Mouse (Mus musculus): ENCODE data around the gene Ncor2. TPM values are rescaled to one million over a fixed set of nuclear protein-coding genes. Genes with fewer than 3 reads are reported as not detected.
A peak's percentile ranks its signal among the peaks of the same experiment; 100 is the strongest.

Ncor2 gene
- total RNA-seq, 4 experiments from 2014 or later = 171 to 184 (median 179) TPM

DNA sequence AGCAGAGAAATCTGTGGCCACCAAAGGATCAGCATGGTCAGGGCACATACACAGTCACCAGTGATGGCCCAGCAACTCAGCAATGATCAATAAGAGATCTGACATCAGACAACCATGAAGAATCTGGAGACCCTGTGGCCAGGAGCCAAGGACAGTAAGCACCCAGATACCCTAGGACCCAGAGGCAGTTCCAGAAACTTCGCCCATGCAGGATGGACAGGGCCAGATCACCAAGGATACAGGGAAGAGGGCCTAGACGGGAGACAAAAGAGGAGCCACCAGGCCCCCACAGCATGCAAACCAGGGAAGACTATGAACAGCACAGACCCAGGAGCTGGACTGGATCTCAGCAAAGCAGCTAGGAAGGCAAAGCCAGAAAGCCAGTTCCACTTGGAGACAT, 47.0 kb downstream of the Ncor2 start:
- DNase-seq (ENCODE audit: low spot score in 2 of 2) = no peak

DNA sequence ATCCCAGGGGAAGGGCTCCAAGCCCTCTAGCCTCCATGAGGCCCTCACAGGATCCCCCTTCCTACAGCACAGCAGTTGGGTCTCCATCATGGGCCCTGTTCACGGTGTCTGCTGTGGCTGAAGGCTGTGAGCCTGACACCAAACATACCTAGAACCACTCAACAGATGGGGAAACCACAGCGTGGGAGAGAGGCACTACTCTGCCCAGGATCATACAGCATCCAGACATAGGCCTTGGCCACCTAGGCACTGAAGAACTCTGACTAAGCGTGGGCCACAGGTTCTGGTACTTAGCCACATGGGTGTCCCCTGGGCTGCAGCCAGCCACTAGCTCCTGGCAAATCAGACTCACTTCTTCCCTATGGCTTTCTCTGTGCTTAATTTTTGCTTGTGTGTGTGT, 48.6 kb downstream of the Ncor2 start:
- DNase-seq (ENCODE audit: low spot score in 2 of 2) = peak in 1 of 2 experiments; percentile 71

DNA sequence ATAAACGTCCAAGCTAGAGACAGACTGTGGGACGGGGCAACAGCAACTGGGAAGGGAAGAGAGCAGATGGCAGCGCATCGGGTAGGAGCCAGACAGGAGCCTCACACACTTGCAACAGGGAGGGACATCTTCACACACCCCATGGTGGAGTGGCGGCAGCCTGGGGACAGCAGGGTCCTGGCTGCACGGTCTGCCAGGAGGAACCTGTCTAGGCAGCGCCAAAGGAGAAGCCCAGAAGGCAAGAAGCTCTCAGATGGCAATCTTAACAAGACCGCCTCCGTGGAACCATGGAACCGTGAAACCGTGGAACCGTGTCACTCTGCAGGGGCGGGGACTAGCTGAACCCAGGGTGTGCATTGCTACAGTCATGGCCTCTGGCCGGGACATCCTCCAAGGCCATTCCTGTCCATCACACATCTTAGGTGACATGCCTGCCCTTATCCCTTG, 50.1 kb downstream of the Ncor2 start:
- DNase-seq (ENCODE audit: low spot score in 2 of 2) = peak in 1 of 2 experiments; percentile 67

DNA sequence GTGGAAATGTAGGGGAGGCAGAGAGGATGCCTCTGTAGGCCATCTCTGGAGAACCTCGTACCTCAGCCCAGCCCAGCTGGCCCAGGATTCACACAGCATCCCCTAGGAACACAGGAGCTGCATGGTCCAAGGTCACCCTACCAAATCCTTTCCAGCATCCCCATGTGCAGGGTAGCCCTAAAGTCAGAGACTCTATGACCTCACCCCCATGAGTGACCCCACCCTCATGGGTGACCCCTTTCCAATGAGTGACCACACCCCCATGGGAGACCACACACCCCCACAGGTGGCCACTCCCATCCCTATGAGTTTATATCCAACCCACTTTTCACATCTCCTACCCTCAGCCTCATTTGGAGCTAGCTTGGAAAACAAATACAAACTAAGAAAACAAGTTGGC, 51.1 kb downstream of the Ncor2 start:
- no peak for DNase-seq (ENCODE audit: low spot score in 2 of 2)

- no peak for DNase-seq (ENCODE audit: low spot score in 2 of 2)
Observed at GRCm38 (mm10) chr5:125127426-125127825, 51.6 kb downstream of the Ncor2 start.

- no peak for DNase-seq (ENCODE audit: low spot score in 2 of 2)
Observed at GRCm38 (mm10) chr5:125125966-125126464, 53.0 kb downstream of the Ncor2 start.

DNA sequence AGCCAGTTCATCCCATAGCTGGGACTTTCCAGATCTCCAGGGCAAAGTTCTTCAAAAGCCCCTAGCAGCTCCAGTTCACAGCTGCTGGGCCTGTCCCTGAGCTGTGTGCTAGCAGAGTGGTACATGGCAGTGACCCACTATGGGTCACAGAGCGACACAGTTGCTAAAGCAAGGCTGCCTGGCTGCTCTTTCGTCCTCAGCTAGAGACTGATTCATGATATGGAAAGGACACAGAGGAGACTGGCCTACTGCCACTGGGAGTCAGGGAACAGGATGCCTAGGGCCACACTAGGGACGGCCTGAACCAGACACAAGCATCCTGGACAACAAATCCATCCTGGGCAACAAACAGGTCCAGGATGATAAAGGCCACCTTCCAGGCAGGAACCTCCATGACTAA, 53.8 kb downstream of the Ncor2 start:
- no peak for DNase-seq (ENCODE audit: low spot score in 2 of 2)

DNA sequence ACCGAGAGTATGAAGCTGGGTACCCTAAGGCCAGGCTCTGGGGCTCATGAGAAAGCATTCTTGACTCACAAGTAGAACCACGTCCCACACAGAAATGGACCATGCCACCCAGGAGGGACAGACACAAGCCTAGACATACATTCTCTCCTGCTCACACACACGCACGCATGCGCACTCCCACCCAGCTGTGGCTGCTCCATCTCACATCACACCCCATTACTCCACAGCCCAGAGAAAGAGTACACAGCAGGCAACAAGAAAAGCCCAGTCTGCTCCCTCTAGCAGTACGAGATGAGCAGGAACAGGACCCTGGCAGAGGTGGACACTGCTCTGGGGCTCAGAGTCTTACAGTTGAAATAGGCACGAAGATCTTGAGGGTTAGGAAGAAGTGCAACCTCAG, 55.0 kb downstream of the Ncor2 start:
- no peak for DNase-seq (ENCODE audit: low spot score in 2 of 2)

- no peak for DNase-seq (ENCODE audit: low spot score in 2 of 2)
Observed at GRCm38 (mm10) chr5:125123206-125123605, 55.8 kb downstream of the Ncor2 start.

GRCm38 (mm10) chr5:125122546-125122945, 56.5 kb downstream of the Ncor2 start:
- DNase-seq (ENCODE audit: low spot score in 2 of 2) = no peak

DNA sequence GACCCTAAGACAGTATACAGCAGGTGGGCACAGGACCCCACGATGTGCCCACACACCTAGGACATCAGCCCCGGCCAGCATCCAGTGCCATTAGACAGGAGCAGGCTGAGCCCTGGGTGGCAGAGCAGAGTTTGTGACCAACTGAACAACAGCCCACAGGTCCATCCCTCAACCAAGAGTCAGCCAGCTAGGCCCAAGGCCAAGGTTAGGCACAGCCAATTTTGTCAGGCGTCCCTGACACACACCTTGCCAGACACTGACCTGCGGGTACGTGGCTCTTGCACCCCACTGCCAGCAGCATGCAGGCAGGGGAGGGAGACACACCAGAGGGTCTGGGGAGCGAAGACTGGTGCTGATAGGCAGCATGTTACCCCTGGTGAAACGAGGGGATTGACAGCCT, 57.0 kb downstream of the Ncor2 start:
- DNase-seq (ENCODE audit: low spot score in 2 of 2) = no peak

- DNase-seq (ENCODE audit: low spot score in 2 of 2) = no peak
Observed at GRCm38 (mm10) chr5:125120517-125121303, 58.3 kb downstream of the Ncor2 start.

GRCm38 (mm10) chr5:125117238-125117637, 61.8 kb downstream of the Ncor2 start:
- DNase-seq (ENCODE audit: low spot score in 2 of 2) = no peak

GRCm38 (mm10) chr5:125113029-125113428, 66.0 kb downstream of the Ncor2 start:
- DNase-seq (ENCODE audit: low spot score in 2 of 2) = peak in 1 of 2 experiments; percentile 51

DNA sequence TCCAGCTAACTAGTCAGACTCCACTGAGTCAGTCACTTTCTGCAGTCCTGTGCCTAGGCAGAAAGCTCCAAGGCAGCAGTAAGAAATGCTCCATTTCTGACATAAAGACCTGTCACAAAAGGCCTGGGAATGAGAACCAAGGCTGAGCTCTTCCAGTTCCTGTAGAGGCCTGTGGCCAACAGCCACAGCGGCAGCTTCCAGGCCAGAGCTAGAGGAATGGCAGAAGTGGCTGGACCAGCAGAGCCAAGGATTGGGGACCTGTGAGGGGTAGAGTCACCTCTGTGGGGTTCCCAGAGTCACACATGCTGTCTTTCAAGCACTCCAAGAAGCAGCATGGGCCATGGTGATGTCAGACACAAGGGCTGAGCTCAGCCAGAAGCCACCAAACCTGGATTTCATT, 66.4 kb downstream of the Ncor2 start:
- DNase-seq (ENCODE audit: low spot score in 2 of 2) = no peak

GRCm38 (mm10) chr5:125111137-125111536, 67.9 kb downstream of the Ncor2 start:
- peak in 1 of 2 experiments; percentile 59 for DNase-seq (ENCODE audit: low spot score in 2 of 2)

DNA sequence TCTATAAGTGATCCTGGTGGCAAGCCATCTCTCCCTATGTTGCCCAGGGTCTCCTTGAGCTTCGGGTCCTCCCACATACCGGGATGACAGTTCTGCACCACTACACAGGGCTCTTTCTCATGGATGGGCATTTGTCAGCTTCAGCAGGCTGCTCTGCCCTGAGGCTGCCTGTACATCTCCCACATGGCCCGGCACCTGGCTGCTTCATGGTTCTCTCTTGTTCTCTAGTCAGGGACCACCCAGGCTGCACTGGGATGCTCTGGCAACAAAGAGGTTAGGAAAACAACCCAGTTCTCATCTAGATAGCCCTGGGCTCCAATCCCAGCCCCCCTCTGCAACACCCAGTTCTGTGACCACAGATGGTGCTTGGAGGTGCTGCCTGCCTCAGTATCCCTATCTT, 68.3 kb downstream of the Ncor2 start:
- DNase-seq (ENCODE audit: low spot score in 2 of 2) = no peak

DNA sequence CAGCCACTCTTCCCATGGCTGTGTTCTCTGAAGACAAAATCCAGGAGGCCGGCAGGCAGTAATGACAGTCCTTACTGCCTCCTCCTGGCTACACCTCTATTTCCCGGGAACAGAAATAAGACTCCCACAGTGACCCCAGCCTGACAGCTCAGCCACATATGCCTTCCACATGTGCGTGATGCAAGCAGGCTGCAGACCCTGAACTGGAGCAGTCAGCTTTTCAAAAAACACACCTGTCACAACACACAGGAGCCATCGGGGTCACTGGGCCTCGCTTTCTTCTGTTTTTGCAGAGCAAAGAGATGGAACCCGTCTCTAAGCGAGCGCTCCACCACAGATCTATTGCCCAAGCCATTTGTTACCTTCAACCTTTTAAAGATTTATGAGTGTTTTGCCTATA, 68.8 kb downstream of the Ncor2 start:
- DNase-seq (ENCODE audit: low spot score in 2 of 2) = no peak

DNA sequence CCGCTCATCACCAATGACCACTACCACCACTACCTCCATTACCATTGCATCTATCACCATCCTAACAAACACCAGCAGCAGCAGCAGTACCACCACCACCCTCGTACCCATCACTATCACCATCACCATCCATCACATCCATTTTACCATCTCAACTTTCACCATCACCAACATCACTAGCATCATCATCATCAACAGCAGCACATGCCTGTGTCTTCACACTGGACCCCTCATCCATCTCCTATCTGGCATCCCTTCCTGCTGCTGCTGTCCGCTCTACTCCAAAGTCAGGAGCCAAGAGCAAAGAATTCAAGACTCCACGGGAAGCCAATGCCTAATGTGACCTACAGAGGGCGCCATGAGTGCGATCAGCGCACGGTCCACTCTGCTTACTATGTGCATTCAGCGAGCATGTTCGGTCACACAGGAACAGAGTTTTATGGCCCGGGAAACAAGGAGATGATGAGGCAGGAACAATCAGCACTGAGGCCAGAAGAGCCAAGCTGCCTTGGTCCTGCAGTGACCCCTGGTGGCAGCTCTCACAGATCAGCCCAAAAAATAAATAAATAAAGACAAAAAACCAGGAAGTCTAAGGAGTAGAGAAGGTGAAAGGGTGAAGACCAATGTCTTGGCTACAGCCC, 71.9 kb downstream of the Ncor2 start:
- DNase-seq (ENCODE audit: low spot score in 2 of 2) = peak in 1 of 2 experiments; percentile 33

GRCm38 (mm10) chr5:125106191-125106590, 72.8 kb downstream of the Ncor2 start:
- DNase-seq (ENCODE audit: low spot score in 2 of 2) = no peak

GRCm38 (mm10) chr5:125104841-125105240, 74.2 kb downstream of the Ncor2 start:
- DNase-seq (ENCODE audit: low spot score in 2 of 2) = no peak

DNA sequence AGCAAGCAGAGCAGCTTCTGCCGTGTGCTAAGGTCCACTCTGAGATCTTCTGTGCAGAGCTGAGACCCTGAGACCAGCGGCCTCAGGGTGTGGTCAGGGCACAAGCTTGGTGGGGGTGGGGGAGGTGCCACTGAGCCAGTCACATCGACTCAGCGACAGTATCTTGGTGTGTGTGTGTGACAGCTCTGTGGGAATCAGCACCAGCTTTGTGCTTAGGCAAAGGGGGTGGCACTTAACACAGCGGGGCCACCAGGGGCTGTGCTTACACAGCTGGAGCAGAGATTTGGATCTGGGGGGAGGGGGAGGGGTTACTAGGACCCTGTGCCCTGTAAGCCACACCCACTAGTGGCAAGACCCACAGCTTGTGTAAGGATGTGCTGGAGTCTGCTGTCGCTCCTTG, 75.6 kb downstream of the Ncor2 start:
- DNase-seq (ENCODE audit: low spot score in 2 of 2) = no peak

DNA sequence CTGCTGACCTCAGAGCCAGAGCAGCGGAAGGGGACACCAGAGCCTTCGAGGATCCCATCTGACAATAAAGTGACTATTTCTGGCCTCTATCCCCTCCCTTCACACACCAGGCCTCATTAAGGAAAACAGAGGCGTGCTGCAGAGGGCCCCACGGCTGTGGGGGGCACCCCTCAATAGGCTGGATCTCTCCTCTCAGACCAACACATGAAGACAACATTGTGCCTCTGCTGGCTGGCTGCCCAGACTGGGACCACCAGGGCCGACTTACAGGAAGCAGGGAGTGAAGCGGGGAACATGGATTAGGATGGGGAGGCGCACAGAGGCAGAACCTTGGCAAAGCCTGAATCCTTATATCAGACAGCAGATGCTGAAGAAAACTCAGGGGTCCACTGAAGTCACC, 76.1 kb downstream of the Ncor2 start:
- no peak for DNase-seq (ENCODE audit: low spot score in 2 of 2)

All from left cerebral cortex, adult 8-10 months (tissue).